Mouse (Mus musculus) thymus, postnatal 4 days (tissue): ENCODE results near the gene Syce2.
A peak's percentile ranks its signal among the peaks of the same experiment; 100 is the strongest.

Experiments used
- DNase-seq: peaks from one replicate; pipeline ENCODE4 v3.0.0; 2021

Gene Syce2

DNA sequence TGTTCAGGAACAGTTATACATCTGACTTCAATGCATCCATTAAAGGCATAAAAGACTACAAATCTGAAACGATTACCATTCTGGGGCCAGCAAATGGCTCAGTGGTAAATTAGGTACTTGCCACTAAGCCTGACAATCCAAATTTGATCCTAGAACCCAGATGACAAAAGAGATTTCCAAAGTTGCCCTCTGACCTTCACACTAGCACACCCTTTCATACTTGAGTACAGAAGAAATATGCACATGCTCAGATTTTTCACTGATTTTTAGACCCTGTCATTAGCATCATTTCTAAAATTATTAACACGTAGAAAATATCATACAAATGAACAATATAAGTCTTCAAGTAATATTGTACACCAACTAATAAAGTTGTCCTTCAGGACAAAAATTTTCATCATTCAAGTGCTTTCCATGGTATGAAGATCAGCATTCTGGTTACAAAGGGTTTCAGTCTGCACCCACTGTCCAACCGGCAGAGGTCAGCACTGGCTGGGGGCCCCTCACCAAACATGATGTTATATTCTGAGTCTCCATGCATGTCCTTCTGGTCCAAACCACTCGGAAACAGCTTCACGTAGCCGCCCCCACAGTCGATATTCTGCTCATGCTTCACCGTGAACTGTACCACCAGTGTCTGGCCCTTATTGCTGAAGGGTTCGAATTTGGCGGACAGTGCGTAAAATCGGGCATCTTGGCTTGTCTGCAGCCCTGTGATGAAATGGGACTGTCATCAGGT is 26.4 kb upstream of the Syce2 start:
- peak; percentile 45 for DNase-seq

GRCm38 (mm10) chr8:84846094-84846721 is 25.7 kb upstream of the Syce2 start:
- DNase-seq: no peak

DNA sequence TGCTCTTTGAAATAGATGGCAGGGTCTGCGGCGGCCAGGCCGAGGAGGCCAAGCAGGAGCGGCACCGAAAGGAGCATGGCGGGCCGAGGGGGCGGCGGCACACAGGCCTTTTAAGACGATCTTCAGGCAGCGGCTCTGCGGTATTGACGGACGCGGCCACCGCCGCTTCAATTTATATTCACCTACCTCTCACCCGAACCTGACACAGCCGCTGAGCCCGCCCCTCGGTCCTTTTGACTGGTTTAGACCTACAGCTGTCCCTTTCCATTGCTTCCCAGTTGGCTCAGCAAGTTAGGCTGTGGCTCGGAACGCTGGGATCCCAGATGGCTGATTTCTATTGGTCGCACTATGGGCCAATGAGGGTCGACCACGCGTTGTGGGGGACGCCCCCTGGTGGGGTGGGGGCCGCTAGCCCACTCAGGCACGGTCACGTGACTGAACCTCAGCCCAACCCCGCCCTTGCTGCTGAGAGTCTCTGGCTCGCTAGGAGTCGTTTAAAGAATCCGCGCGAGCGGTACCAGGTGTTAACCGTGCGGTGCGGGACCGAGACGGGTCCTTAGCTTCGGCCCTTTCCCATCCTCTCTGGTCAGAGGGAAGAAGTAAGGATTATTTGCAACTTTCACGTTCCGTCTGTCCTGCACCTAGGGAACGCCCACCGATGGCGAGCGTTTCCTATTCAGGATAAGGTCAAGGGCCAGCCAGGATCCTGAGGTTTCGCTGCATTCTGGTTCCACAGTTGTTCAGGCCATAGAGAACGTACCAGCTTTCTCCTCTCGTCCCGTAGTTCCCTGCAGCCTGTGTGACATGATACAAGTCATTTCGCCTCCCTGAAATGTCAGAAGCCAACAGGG is 25.0 kb upstream of the Syce2 start, which contains the start of gene Calr:
Gene Calr (minus strand): TSS at position 213 of the 851 bp plus-strand sequence.
- peak; percentile 99 for DNase-seq

DNA sequence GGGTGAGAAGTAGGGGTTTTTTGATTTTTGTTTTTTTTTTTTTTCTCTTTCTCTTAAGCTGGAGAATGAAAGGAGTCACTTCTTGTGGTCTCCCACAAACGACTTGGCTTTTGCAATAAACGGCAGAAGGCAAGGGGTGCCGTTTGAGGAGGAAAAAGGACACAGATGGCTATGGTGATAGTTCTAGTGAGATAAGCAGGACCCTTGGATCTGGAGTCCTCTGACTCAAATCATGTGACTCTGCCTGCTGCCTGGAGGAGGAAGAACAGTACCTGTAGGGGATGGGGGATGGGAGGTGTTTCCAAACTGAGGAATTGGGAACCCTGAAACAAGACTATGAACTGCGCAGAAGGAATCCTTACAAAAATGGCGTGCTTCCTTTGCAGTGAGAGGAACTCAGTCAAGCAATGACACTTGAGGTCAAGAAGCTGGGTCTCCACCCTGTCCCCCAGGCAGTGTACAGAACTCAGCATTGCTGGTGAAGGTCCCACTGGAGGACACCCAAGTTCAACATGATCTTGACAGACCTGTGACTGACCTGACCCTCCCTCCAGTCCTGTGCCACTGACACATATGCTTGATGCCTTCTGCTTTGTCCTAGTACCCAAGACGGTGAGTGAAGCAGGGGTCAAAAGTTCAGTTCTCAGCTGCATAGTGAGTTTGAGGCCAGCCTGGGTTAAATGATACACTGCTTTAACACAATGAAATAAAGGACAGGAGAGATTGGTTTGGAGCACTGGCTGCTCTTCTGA is 24.1 kb upstream of the Syce2 start:
- no peak for DNase-seq

DNA sequence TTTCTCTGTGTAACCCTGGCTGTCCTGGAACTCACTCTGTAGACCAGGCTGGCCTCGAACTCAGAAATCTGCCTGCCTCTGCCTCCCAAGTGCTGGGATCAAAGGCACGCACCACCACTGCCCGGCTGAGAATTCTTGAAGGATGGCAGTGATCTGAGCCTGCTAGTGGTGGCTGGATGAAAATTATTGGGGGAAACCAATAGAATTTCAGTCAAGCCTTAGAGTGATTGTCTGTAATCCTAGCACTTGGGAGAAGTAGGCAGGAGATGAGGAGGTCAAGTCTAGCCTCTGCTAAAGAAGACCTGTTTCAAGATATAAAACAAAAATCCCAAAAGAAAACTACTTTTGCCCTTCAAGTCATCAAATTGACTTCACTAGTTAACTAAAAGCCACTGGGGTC is 15.5 kb upstream of the Syce2 start:
- no peak for DNase-seq

- peak; percentile 91 for DNase-seq
Observed at GRCm38 (mm10) chr8:84856864-84857441, 15.0 kb upstream of the Syce2 start, which contains the start of gene Farsa. TSS of gene Farsa (plus strand) at chr8:84856989.

DNA sequence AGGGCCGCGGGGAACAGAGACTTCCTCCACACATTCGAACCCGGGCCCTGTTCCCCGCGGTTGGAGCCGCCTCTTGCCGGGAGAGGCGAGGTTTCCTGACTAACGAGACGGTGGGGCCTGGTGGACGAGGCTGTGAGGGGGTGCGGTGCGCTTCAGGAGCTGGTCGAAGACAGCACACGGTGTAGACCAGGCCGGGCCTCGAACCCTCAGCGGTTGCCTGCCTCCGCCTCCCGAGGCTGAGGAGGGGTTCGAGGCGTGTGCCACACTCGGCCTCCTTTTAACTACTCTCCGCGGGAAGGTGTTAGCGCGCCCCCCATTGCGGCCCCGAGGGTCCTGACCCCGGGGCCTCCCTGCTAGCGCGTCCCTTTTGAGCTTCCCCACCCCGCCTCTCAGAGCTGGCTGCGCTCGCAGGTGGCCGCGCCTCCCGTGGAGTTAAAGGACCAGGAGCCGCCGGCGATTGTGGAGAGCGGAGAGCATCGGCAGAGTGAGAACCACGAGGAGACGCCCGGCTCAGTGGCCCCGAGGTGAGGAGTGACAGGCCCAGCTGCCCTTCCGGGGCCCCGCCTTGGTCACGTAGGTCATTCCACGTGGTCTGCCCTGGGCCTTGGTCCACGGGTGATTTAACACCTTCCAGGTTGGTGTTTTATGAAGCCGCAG is 526 bp downstream of the Syce2 start:
- DNase-seq: peak; percentile 60

DNA sequence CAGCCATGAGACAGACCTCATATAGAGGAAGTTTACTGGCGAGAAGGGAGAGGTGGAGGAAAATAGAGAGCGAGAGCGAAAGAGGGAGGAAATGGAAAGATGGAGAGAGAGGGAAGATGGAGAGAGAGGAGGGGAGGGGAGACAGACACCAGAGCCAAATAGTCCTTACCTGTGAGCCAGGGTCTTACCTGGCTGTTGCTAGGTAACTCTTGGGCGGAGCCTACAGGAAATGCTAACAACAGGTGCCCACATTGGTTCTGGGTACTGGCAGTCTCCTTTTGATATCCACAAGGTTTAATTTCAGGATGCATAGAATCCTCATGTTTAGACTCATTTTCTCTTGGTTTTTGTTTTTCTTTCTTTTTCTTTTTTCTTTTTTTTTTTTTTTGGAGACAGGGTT is 1.1 kb downstream of the Syce2 start:
- DNase-seq: no peak

DNA sequence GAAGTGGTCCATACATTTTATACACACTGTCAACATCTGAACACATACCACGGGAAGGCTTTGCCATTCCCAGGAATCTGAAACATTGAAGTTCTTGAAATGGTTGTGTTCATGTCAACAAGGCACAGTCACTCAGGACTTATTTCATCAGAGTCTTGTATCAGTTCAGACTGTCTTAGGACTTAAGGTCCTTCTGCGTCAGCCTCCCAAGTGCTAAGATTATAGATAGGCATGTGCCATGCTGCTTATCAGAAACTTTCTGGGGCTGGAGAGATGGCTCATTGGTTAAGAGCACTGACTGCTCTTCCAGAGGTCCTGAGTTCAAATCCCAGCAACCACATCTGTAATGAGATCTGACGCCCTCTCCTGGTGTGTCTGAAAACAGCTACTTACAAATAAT is 2.4 kb downstream of the Syce2 start:
- no peak for DNase-seq

DNA sequence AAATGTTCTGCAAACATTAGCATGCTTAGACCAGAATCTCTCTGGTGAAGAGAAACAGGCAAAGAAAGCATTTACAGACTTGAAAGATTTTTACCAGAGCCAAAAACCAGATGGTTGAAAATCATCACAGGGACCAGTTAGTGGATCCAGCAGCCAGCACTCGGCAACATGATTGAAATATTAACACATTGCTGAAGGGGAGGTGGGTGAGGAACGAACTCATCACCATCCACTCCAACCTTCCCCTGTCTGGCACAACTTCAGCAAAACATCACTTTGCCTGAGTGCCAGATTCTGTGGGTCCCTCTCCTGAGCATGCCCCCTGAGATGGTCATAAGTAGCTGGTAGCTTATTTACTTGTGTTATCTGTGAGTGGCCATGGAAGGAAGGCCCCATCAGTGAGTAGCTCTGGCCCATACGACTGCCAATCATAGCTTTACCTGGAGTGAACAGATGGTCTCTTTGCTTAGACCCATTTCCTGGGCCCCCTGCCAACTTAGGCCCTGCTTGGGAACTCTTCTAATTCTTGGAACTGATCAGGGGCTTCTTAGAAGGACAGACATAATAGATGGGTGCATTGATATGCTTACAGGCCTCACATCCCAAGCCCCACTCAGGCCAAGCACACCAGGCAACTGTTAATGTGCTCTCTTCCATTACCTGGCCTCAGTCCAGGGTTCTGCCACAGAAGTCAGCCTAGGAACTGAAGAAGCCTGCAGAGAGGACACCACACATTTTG is 5.6 kb downstream of the Syce2 start:
- DNase-seq: no peak

DNA sequence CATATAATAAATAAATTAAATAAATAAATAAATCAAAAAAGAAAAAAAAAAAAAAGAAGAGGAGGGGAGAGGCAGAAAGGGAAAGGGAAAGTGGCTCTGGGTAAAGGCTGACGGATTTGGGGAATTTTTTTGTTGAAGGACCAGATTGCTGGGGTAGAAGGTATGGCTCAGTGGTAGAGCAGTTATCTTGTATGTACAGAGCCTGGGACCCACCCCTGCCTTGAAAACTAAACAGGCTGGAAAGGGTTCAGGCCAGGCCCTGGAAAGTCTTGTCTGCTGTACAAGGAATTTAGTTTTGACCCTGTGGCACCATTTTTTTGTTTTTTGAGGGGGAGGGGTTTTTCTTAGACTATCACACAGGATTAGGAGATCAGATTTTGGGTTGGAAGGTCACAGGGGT is 7.0 kb downstream of the Syce2 start:
- DNase-seq: no peak

DNA sequence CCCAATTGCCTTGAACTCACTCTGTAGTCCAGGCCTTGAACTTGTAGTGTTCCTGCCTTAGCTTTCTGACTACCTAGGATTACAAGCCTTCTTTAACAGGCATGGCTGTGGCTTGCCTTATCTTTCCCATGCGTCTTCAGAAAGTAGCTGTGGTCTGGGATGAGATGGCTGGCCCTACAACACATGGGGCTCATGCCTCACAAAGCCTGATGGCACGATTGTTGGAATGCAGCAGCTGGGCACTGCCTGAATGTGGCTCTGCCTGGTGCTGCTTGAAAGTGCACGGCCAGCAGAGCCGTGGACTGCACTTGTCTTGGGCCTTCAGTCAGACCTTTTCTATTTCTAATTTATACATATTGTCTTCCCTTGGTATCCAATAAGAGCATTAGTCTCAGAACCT is 12.8 kb downstream of the Syce2 start:
- no peak for DNase-seq

DNA sequence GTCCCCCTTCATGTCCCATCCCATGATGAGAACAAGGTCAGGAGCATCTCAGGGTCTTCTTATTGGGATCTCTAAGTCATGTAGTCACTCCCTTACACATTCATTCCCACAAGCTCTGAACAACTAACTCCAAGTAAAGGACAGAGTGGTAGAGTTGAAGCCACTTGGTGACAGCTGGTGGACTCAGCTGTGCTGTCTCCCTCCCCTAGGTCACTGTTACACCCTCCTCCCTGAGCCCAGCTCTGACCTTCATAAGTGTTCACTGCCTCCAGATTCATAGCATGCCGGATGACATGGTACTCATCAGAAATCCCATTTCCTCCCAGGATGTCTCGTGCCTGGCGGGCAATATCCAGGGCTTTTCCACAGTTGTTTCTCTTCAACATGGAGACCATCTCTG is 16.4 kb downstream of the Syce2 start:
- DNase-seq: no peak

DNA sequence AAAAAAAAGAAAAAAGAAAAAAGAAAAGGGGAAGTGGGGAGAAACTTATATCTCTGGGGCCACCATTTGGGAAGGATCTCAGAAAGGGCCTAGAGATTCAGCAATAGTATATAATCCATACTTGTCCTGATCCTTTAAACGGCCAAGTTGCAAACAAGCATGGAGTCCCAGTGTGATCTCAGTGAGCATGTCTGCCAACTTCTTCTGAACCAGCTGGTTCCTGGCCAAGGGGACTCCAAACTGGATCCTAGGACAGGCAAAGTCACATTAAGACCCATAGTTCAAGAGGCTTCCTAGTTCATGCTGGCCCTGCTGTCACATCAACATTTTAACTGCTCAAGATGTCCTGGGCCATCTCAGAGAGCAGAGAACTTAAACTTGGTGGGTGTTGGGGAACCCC is 17.2 kb downstream of the Syce2 start:
- DNase-seq: no peak

DNA sequence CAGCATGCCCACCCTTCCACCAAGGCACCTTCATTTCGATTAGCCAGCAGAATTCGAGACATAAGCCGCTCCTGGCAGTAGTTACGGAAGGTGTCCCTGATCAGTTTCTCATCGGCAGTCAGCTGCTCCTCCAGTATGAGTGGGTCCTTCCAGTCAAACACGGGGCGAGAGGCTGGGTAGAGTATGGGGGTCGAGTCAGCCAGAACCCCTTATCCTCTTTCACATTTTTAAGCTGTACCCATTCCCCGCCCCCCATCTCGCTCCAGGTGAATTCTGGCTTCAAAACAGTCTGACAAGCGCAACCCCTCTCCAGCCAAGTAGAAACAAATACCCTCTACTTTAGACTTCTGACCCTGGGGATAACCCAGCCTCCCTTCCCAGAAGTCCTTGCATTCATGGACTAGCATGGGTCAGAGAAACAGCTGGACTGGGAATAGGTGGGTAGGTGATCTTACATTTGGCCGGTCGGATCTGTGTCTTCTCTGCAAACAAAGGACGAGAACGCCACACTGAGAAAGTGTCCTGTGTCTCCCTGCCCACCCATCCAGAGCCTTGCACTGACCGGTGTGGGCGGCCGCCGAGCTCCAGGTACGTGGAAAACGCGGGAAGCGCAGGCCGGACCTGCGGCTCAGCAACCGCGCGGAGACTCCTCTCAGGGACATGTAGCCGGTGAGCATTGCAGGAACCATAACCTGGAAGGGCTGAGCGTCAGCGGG is 21.2 kb downstream of the Syce2 start:
- DNase-seq: no peak

DNA sequence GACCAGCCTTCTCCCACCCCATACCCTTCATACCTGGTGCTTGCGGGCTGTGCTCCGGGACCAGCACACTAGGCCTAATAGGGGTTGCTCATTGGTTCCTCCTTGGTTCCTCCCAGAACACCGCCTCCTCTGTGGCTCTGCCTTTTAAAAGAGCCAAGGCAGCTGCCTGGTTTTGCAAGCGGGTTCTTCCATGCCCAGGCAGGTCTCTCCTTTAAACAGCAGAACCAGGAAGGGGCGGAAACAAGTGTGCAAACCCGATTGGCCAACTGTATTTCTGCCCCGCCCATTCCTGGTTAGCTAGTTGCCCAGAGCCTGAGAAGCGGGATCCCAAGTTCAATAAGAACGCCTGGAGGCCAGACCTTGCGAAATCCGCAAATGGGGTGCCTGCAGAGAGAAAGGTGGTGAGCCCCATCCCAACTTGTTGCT is 21.8 kb downstream of the Syce2 start, which contains the start of gene Gcdh:
Gene Gcdh (minus strand): TSS at position 213 of the 426 bp plus-strand sequence.
- peak; percentile 85 for DNase-seq

GRCm38 (mm10) chr8:84895963-84896362 is 24.1 kb downstream of the Syce2 start:
- DNase-seq: no peak

DNA sequence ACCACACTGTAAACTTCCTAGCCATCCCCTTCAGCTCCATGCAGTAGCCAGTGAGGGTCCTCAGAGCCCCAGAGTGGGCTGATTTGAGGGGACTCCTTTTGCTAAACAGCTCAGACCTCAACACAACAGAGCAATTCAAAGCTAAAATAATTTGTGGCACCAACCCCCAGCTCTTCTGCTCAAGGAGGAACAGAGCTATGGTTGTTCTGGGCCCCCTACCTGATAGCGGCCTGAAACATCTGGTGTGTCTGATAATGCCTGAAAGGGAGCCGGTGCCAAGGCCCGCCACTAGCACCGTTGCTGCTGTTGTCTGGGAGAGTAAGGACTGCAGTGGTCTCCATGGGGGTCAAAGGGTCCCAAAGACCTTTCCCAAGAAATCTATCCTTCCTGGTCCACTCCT is 29.2 kb downstream of the Syce2 start:
- DNase-seq: no peak

DNA sequence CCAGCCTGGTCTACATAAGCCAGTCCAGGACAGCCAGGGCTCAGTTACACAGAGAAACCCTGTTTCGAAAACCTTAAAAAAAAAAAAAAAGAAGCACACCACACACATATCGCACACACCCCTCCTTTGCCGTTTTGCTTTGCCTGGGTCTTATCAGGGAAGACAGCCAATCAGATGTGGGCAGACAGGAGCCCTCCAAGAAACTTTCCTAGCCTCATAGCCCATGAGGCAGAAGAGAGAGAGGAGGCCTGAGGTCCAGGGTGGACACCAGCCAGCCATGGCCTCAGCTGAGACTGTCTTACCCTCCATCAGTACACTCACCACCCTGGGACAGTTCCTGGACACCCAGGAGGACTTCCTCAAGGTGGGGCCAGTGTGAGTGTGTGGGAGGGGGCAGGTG is 29.8 kb downstream of the Syce2 start, which contains the start of gene Klf1:
Gene Klf1 (plus strand): TSS at position 177 of the 400 bp plus-strand sequence.
- no peak for DNase-seq

DNA sequence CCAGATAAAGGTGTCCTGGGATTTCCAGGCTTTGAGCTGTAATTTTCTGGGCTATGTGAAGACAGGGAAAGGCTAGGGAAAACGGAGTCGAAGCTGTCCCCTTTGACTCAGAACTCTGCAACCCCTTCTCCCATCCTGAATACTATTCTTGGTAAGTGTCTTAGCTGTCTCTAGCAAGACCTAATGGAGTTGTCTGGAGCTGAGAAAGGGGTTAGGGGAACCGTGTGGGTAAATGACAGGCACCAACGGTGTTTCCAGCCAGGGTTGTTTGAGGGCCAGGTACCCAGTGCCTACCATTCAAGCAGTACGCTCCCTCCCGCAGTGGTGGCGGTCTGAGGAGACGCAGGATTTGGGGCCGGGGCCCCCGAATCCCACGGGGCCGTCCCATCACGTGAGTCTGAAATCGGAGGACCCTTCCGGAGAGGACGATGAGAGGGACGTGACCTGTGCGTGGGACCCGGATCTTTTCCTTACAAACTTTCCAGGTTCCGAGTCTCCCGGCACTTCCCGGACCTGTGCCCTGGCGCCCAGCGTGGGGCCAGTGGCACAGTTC is 30.5 kb downstream of the Syce2 start:
- no peak for DNase-seq
